Mouse (Mus musculus) adrenal gland, adult 18-20 months (tissue): ENCODE data around the gene Rpl10a. TPM values are rescaled to one million over a fixed set of nuclear protein-coding genes. Genes with fewer than 3 reads are reported as not detected.
"Not testable (repeated sequence)": the region's sequence is repeated elsewhere in the genome, so short reads cannot be mapped to it uniquely, and the experiment has no call there.

Source experiments
- DNase-seq, 2 experiments: peaks; one replicate each; pipeline ENCODE4 v3.0.0; 2021 to 2022; ENCODE audit warnings: low spot score in 2 of 2
- total RNA-seq, 2 experiments: library from RNA; stranded (reverse); gene quantifications; 1 replicate in 1 of 2; 2 replicates in 1 of 2; pipeline ENCODE4 v1.2.3; 2021

The Rpl10a gene
- total RNA-seq, 2 experiments from 2014 or later = 760 to 827 TPM

GRCm38 (mm10) chr17:28330232-28330546 is 1.9 kb downstream of the Rpl10a start:
- DNase-seq = no peak

- DNase-seq = not testable (repeated sequence)
Measured at GRCm38 (mm10) chr17:28330590-28330989, 2.3 kb downstream of the Rpl10a start.

- DNase-seq = no peak
Measured at GRCm38 (mm10) chr17:28331241-28332112, 3.2 kb downstream of the Rpl10a start.

- no peak for DNase-seq
Measured at GRCm38 (mm10) chr17:28332113-28332914, 4.0 kb downstream of the Rpl10a start.

- DNase-seq = no peak
Measured at GRCm38 (mm10) chr17:28332915-28333546, 4.8 kb downstream of the Rpl10a start.

GRCm38 (mm10) chr17:28335267-28335666 is 7.0 kb downstream of the Rpl10a start:
- DNase-seq = no peak

- DNase-seq = no peak
Measured at GRCm38 (mm10) chr17:28337547-28337946, 9.3 kb downstream of the Rpl10a start.

GRCm38 (mm10) chr17:28340578-28340977 is 12.3 kb downstream of the Rpl10a start:
- DNase-seq = no peak

- DNase-seq = peak; percentile 62 to 75
Measured at GRCm38 (mm10) chr17:28341091-28341490, 12.8 kb downstream of the Rpl10a start.

- no peak for DNase-seq
Measured at GRCm38 (mm10) chr17:28344050-28344607, 15.9 kb downstream of the Rpl10a start.

GRCm38 (mm10) chr17:28344670-28345069 is 16.4 kb downstream of the Rpl10a start:
- DNase-seq = no peak

GRCm38 (mm10) chr17:28345271-28345721 is 17.0 kb downstream of the Rpl10a start:
- no peak for DNase-seq

- DNase-seq = no peak
Measured at GRCm38 (mm10) chr17:28345882-28346281, 17.6 kb downstream of the Rpl10a start.

GRCm38 (mm10) chr17:28347327-28347726 is 19.1 kb downstream of the Rpl10a start:
- no peak for DNase-seq

GRCm38 (mm10) chr17:28348211-28348610 is 19.9 kb downstream of the Rpl10a start:
- no peak for DNase-seq

- DNase-seq = no peak
Measured at GRCm38 (mm10) chr17:28349264-28349880, 21.1 kb downstream of the Rpl10a start.

- peak; percentile 50 to 57 for DNase-seq
Measured at GRCm38 (mm10) chr17:28349901-28350465, 21.7 kb downstream of the Rpl10a start.

- peak; percentile 73 for DNase-seq
Measured at GRCm38 (mm10) chr17:28350466-28351352, 22.4 kb downstream of the Rpl10a start, which contains the start of gene Tead3. Tead3 (minus strand) TSS chr17:28350817.

GRCm38 (mm10) chr17:28351353-28351890 is 23.2 kb downstream of the Rpl10a start:
- DNase-seq = no peak
